Mouse (Mus musculus) heart, embryonic 11.5 days (tissue): ENCODE data around the gene B430305J03Rik. TPM values are rescaled to one million over a fixed set of nuclear protein-coding genes. Genes with fewer than 3 reads are reported as not detected.

Experiments
- ATAC-seq: fragments of 200-750 bp; cut with Nextera tagmentation; replicated peaks from 2 replicates; pipeline ENCODE4 v1.8.0; 2017; ENCODE audit warnings: moderate library complexity; ENCODE audit not compliant: insufficient number of reproducible peaks, low FRiP score, low TSS enrichment
- H3K27ac ChIP-seq: fragments of 300-500 bp; sonication (generic); 2 replicates; pipeline ENCODE4 v1.5.1; 2014; ENCODE audit warnings: mild to moderate bottlenecking, low read depth, low read length
- H3K27me3 ChIP-seq: fragments of 300-500 bp; sonication (generic); 2 replicates; pipeline ENCODE4 v1.6.1; 2014; ENCODE audit warnings: mild to moderate bottlenecking, low read length, mixed read lengths; ENCODE audit not compliant: control insufficient read depth, insufficient read depth
- H3K36me3 ChIP-seq: fragments of 300-500 bp; sonication (generic); 2 replicates; pipeline ENCODE4 v1.6.1; 2014; ENCODE audit warnings: mild to moderate bottlenecking, low read length, moderate library complexity, mixed read lengths; ENCODE audit not compliant: control insufficient read depth, insufficient read depth
- H3K4me1 ChIP-seq: fragments of 300-500 bp; sonication (generic); 2 replicates; pipeline ENCODE4 v1.6.1; 2014; ENCODE audit warnings: low read length; ENCODE audit not compliant: control insufficient read depth, insufficient read depth
- H3K4me2 ChIP-seq: fragments of 300-500 bp; sonication (generic); 2 replicates; pipeline ENCODE4 v1.6.1; 2014; ENCODE audit warnings: mild to moderate bottlenecking, moderate library complexity
- H3K4me3 ChIP-seq: fragments of 300-500 bp; sonication (generic); 2 replicates; pipeline ENCODE4 v1.5.1; 2014; ENCODE audit warnings: low read depth, low read length
- H3K9ac ChIP-seq: fragments of 300-500 bp; sonication (generic); 2 replicates; pipeline ENCODE4 v1.6.1; 2014; ENCODE audit warnings: mild to moderate bottlenecking, low read depth, low read length, moderate library complexity
- H3K9me3 ChIP-seq: fragments of 300-500 bp; sonication (generic); replicated peaks from 2 replicates; pipeline ENCODE4 v1.6.1; 2016; ENCODE audit warnings: low read length; ENCODE audit not compliant: control insufficient read depth
- WGBS: fragments of 180-500 bp; shearing (Covaris S2); extraction: QIAGEN DNeasy Blood & Tissue Kit; methylation state at CpG from one replicate; pipeline ENCODE4 v1.1.7; 2014; ENCODE audit not compliant: insufficient replicate concordance; 5-methylcytosine and 5-hydroxymethylcytosine counted together
- polyA plus RNA-seq: library from polyadenylated mRNA; unstranded; fragments of >200 nt; fragmentation: Nextera tagmentation; extraction: Ambion mirVana; gene quantifications from 2 replicates; pipeline ENCODE4 v1.2.1, GENCODE M21; 2014

The B430305J03Rik gene
- polyA plus RNA-seq, 1 experiment from 2014 or later: not detected

- H3K9ac ChIP-seq: no peak within 1 kb of the TSS
- no peaks in the 10 kb centered on the region for H3K27me3 ChIP-seq
- H3K36me3 ChIP-seq: no peaks in the 10 kb centered on the region
- no peaks in the 10 kb centered on the region for H3K4me1 ChIP-seq
- ATAC-seq: no peak
- WGBS: 84% methylated on average over 1 of the region's 1 CpGs
- H3K4me3 ChIP-seq: no peak within 1 kb of the TSS
- H3K9me3 ChIP-seq: no peaks in the 10 kb centered on the region
- peak within 1 kb of the TSS; percentile 71; the same call in 1 of the 2 replicates for H3K4me2 ChIP-seq
- H3K27ac ChIP-seq: no peak within 1 kb of the TSS
Measured at GRCm38 (mm10) chr3:61361338-61361737, 4.4 kb downstream of the B430305J03Rik start, which contains the start of gene Rap2b. Gene Rap2b (plus strand): TSS chr3:61361638.

DNA sequence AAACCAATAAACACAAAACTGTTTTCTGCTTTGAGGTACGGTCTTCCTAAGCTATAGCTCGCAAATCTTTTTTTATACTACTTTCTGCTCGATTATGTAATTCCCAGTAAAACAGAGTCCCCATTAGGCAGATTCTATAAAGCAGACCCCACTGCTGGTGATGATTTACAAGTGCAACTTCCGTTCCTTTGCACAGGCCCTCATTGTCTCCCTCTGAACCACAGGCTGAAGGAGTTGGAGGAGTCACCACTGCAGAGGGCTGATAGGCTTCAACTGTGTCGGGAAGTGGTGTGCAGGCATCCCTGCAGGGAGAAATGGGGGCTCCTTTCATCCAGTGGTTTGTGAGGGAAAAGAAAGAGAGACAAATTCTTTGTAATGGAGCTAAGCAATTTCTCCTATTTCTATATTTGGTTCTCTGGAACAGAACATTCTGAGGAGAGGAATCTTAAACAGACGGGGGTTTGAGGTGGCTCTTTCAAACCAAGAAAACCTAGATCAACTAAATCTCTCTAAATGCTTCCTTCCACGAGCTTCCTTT, 6.9 kb downstream of the B430305J03Rik start:
- Histone ChIP-seq H3K36me3 (no peaks in the 10 kb centered on the region), H3K27me3 (no peaks in the 10 kb centered on the region), H3K9me3 (no peaks in the 10 kb centered on the region), H3K4me1 (no peaks in the 10 kb centered on the region), H3K4me3 (no peak overlapping the region), H3K4me2 (no peak overlapping the region), H3K9ac (no peak overlapping the region), H3K27ac (no peak overlapping the region)
- 44% methylated on average over 7 of the region's 7 CpGs for WGBS
- ATAC-seq: no peak

- no peaks in the 10 kb centered on the region for H3K9me3 ChIP-seq
- no peak for ATAC-seq
- H3K36me3 ChIP-seq: no peaks in the 10 kb centered on the region
- H3K4me3 ChIP-seq: no peak overlapping the region
- no peaks in the 10 kb centered on the region for H3K27me3 ChIP-seq
- H3K9ac ChIP-seq: no peak overlapping the region
- no peak overlapping the region for H3K4me2 ChIP-seq
- WGBS: 75% methylated on average over 6 of the region's 6 CpGs
- H3K4me1 ChIP-seq: no peaks in the 10 kb centered on the region
- no peak overlapping the region for H3K27ac ChIP-seq
Measured at GRCm38 (mm10) chr3:61358107-61358506, 7.6 kb downstream of the B430305J03Rik start.

- Histone ChIP-seq H3K4me2 (no peak overlapping the region), H3K36me3 (no peaks in the 10 kb centered on the region), H3K4me3 (no peak overlapping the region), H3K9me3 (no peaks in the 10 kb centered on the region), H3K27ac (no peak overlapping the region), H3K27me3 (no peaks in the 10 kb centered on the region), H3K9ac (no peak overlapping the region), H3K4me1 (no peaks in the 10 kb centered on the region)
- no peak for ATAC-seq
- 73% methylated on average over 1 of the region's 1 CpGs for WGBS
Measured at GRCm38 (mm10) chr3:61355464-61355863, 10.3 kb downstream of the B430305J03Rik start.

GRCm38 (mm10) chr3:61349433-61349832, 16.3 kb downstream of the B430305J03Rik start:
- no peak overlapping the region for H3K4me2 ChIP-seq
- no peaks in the 10 kb centered on the region for H3K4me1 ChIP-seq
- H3K9ac ChIP-seq: no peak overlapping the region
- H3K9me3 ChIP-seq: no peaks in the 10 kb centered on the region
- ATAC-seq: no peak
- no peaks in the 10 kb centered on the region for H3K27me3 ChIP-seq
- no peak overlapping the region for H3K27ac ChIP-seq
- no peak overlapping the region for H3K4me3 ChIP-seq
- 67% methylated on average over 1 of the region's 1 CpGs for WGBS
- H3K36me3 ChIP-seq: no peaks in the 10 kb centered on the region

DNA sequence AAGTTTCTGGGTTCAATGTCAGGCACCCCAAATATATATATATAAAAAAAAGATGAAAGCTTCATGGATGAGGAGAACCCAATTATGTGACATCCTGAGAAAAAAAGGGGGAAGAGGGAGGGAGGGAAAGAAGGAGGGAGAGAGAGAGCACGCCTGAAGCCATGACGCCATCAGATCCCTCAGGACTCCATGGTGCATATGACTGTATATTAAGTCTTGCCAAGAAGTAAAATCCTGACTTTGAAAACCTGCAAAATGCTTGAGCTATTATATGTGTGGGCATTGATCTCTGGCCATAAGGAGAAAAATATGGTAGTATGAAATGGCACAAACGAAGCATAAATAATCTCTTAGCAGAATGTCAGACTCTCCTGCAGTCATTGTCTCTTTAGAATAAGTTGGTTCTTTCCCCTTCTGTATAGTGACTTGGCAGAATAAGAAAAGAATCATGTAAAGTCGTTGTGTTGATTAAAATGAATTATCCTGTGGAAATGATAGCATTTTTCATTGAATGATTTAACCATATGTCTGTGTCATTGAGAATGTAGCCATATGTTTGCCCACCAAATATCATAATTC, 17.6 kb downstream of the B430305J03Rik start:
- H3K27me3 ChIP-seq: no peaks in the 10 kb centered on the region
- WGBS: 74% methylated on average over 4 of the region's 4 CpGs
- no peak overlapping the region for H3K4me3 ChIP-seq
- no peaks in the 10 kb centered on the region for H3K36me3 ChIP-seq
- no peak overlapping the region for H3K27ac ChIP-seq
- no peak overlapping the region for H3K4me2 ChIP-seq
- H3K9me3 ChIP-seq: no peaks in the 10 kb centered on the region
- H3K9ac ChIP-seq: no peak overlapping the region
- H3K4me1 ChIP-seq: no peaks in the 10 kb centered on the region
- ATAC-seq: no peak

GRCm38 (mm10) chr3:61345636-61346035, 20.1 kb downstream of the B430305J03Rik start:
- no peaks in the 10 kb centered on the region for H3K36me3 ChIP-seq
- WGBS: 33% methylated on average over 1 of the region's 1 CpGs
- H3K4me2 ChIP-seq: no peak overlapping the region
- no peak overlapping the region for H3K9ac ChIP-seq
- no peaks in the 10 kb centered on the region for H3K9me3 ChIP-seq
- H3K27me3 ChIP-seq: no peaks in the 10 kb centered on the region
- no peak; the same call in 1 of the 2 replicates for ATAC-seq
- H3K4me3 ChIP-seq: no peak overlapping the region
- no peaks in the 10 kb centered on the region for H3K4me1 ChIP-seq
- no peak overlapping the region for H3K27ac ChIP-seq

DNA sequence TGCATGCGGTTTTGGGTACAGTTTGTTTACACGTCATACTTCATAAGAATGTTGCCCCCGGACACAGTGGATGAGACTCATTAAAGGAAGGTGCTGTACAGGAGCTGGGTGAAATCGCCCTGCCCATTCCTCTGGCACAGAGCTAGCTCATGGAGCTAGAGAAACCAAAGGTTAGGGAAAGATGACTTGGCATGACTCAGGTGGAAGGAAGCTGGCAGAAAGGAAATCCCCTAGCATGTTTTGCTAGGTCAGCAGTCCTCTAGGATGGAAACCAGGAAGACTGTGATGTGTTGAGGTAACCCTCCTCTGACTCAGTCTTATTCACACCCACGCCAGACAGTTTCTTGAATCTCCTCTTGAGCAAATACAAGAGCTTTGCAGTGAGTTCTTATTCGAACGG, 21.7 kb downstream of the B430305J03Rik start:
- Histone ChIP-seq H3K4me3 (no peak overlapping the region), H3K9ac (no peak overlapping the region), H3K4me1 (no peaks in the 10 kb centered on the region), H3K4me2 (no peak overlapping the region), H3K27me3 (no peaks in the 10 kb centered on the region), H3K9me3 (no peaks in the 10 kb centered on the region), H3K27ac (no peak overlapping the region), H3K36me3 (no peaks in the 10 kb centered on the region)
- 59% methylated on average over 7 of the region's 7 CpGs for WGBS
- ATAC-seq: peak; percentile 57; the same call in 1 of the 2 replicates

DNA sequence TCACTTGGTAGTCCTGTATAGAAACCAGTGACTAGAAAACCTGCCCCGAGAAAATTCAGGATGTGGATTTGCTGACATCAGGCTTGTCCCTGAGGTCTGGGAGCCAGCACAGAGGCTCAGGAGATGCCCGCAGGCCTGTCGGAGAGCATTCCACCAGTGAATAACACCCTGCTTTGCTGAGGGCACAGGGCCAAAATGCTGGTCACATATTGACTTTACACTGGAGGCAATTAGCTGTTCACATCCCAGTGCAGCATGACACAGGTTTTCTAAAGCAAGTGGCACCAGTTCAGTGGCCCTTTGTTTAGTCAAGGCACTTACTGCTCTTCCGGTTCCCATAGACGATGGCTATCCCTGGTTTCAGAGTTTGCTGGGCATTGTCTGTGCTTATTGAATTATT, 25.4 kb downstream of the B430305J03Rik start:
- 77% methylated on average over 5 of the region's 5 CpGs for WGBS
- H3K4me3 ChIP-seq: no peak overlapping the region
- no peaks in the 10 kb centered on the region for H3K9me3 ChIP-seq
- H3K4me2 ChIP-seq: no peak overlapping the region
- H3K27me3 ChIP-seq: no peaks in the 10 kb centered on the region
- H3K9ac ChIP-seq: no peak overlapping the region
- no peaks in the 10 kb centered on the region for H3K36me3 ChIP-seq
- H3K4me1 ChIP-seq: no peaks in the 10 kb centered on the region
- ATAC-seq: no peak
- no peak overlapping the region for H3K27ac ChIP-seq
